Mouse (Mus musculus) spleen, postnatal 4 days (tissue): ENCODE measurements around the gene Rhof.
"Not testable (repeated sequence)": the region's sequence is repeated elsewhere in the genome, so short reads cannot be mapped to it uniquely, and the experiment has no call there.

Experiments
- DNase-seq, 2 experiments: peaks; one replicate each; pipeline ENCODE4 v3.0.0; 2022; ENCODE audit warnings: low spot score in 2 of 2

The Rhof gene

DNA sequence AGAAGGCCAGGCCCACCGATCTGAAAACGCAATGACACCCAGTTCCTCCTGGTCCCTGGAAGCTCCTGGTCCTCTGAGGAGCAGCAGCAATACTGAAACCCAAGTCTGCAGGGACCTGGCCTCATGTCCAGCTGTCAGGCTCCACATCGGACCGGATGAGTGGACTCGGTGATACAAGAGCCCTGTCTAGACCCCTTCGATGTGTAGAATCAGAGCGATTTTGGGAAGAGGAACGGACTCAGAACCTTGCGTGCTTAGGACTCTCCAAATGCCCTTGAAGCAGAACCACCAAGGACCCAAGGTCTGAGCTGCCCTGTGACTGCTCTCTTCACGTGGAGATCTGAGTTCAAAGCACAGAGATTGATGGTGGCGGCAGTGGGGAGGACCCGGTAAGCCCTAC is 64.4 kb downstream of the Rhof start, which contains the start of gene Tmem120b:
TSS of gene Tmem120b (plus strand) at position 301 of the 400 bp plus-strand sequence.
- DNase-seq, result no peak

DNA sequence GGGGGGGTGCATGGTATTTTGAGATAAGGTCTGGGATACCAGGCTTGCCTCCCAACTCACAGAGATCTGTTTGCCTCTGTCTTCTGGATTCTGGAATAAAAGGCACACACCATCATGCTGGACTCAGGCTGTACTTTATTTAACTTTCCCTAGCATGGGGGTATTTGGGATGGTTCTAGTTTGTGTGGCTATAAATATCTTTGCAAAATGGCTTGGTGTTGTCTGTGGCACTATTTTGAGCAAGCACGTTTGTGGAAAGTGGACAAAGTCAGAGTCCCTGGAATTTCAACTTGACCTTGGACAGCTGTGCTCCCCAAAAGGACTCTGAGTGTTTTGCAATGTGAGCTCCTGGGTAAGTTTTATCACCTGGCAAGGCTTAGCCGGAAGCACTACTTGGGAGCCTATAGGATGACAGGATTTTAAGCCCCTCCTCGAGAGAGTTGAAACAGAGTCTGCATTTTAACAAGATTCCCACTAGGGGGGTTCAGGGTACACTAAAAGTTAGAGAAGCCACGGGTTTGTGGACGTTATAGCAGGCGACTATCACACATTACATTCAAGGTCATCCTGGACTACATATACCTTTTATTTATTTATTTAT is 65.0 kb downstream of the Rhof start:
- no peak for DNase-seq

GRCm38 (mm10) chr5:123064207-123064606 is 68.3 kb downstream of the Rhof start:
- peak; percentile 73 to 87 for DNase-seq

DNA sequence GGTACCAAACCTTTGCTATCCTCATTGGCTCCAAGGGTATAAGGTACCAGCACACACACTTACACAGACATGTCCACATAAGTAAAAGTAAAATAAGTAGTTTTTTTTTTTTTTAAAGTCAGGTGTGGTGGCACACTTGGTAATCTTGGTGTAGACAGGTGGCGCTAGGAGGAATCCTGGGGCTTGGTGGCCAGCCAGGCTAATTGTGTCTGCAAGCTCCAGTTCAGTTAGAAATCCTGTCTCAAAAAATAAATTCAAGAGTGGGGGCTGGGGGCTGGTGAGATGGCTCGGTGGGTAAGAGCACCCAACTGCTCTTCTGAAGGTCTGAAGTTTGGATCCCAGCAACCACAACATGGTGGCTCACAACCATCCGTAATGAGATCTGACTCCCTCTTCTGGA is 69.4 kb downstream of the Rhof start:
- no peak for DNase-seq

DNA sequence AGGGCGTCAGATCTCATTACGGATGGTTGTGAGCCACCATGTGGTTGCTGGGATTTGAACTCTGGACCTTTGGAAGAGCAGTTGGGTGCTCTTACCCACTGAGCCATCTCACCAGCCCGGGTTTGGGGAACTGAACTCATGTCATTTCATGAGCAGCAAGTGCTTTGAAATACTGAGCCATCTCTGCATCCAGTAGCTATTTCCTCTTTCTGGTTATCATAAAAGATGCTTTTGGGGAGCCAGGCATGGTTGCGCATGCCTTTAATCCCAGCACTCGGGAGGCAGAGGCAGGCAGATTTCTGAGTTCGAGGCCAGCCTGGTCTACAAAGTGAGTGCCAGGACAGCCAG is 71.1 kb downstream of the Rhof start:
- DNase-seq, result not testable (repeated sequence)

DNA sequence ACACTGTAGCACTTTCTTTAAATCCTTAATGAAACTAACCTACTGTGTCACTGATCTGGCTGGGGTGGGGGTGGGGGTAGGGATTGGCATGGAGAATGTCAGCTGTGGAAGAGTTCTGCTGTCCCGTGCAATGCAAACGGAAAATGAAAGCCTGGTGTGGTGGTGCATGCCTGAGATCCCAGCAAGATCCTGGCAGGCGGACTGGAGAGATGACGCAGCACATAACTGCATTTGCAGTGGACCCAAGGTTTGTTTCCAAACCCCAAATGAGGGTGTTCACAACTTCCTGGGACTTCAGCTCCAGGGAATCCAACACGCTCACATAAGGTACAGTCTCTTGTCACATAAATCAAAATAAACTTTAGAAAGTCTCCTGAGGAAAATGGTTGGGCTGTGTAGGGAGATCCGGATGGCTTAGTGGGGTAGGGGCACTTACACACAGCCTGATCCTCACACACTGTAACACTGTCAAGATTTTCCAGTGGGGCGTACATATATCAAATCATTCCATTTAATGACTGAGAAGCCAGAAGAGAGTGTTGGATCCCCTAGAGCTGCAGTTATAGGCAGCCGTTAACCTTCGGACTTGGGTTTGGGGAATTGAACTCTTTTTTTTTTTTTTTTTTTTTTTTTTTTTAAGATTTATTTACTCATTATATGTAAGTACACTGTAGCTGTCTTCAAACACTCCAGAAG is 71.6 kb downstream of the Rhof start:
- no peak for DNase-seq

GRCm38 (mm10) chr5:123059757-123060520 is 72.6 kb downstream of the Rhof start:
- DNase-seq, result peak in 1 of 2 experiments; percentile 67

DNA sequence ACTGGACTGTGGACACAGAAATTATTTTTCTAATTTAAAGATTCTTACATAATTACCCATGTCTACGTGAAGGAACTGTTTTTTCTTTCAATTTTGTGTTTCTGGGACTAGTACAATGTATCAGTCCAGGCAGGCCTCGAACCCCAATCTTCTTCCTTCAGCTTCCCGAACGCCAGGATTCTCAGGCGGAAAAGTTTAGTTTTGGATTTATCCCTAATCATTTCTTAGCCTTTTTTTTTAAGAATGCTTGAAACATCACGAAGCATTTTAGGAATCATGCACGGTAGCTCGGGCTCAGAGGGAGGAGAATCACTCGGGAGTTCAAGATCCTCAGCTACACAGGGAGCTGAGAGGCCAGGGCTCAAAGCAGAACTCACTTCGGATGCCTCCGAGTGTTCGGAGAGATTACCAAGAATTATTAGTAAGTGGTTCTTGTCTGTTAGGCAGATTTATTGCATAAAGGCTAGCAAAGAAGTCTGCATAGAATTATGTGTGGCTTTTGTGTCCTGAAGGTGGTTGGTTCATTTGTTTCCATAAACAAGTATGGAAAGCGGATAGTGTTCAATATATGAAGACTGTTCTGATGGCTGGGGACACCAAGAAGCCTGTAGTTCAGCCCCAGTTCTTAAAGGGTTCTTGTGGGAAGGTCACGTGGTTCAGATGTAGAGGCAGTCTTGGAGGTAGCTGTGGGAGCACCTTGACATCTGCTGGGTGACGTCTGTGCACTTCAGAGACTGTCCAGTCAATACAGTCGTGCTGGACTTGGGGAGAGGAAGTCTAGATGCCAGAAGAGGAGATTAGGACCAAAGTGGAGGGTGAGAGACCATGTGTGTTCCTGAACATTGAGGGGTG is 74.0 kb downstream of the Rhof start:
- DNase-seq, result no peak

- DNase-seq, result peak; percentile 99
Measured at GRCm38 (mm10) chr5:123057366-123058250, 74.9 kb downstream of the Rhof start.
